Mouse (Mus musculus): ENCODE measurements around the gene Rhbdl1. TPM values are rescaled to one million over a fixed set of nuclear protein-coding genes. Genes with fewer than 3 reads are reported as not detected.

Rhbdl1 gene
- polyA plus RNA-seq, 1 experiment from 2014 or later, result not detected

Other genes starting within 250 kb of the Rhbdl1 start
- gene Gng13, start 120.1 kb downstream of the Rhbdl1 start, polyA plus RNA-seq (2015; fragmentation: Illumina TruSeq; extraction: RNeasy Lipid Tissue Mini Kit (QIAGEN cat#74804); ENCODE audit: insufficient read depth, low replicate concordance), result not detected
- gene Chtf18, start 109.9 kb downstream of the Rhbdl1 start, polyA plus RNA-seq (2015; fragmentation: Illumina TruSeq; extraction: RNeasy Lipid Tissue Mini Kit (QIAGEN cat#74804); ENCODE audit: insufficient read depth, low replicate concordance), result 3.2 TPM
- 1.5 TPM for gene Rpusd1, start 109.6 kb downstream of the Rhbdl1 start, polyA plus RNA-seq (2015; fragmentation: Illumina TruSeq; extraction: RNeasy Lipid Tissue Mini Kit (QIAGEN cat#74804); ENCODE audit: insufficient read depth, low replicate concordance)
- gene Mslnl, start 101.3 kb downstream of the Rhbdl1 start, polyA plus RNA-seq (2015; fragmentation: Illumina TruSeq; extraction: RNeasy Lipid Tissue Mini Kit (QIAGEN cat#74804); ENCODE audit: insufficient read depth, low replicate concordance), result not detected
- gene Msln, start 82.9 kb downstream of the Rhbdl1 start, polyA plus RNA-seq (2015; fragmentation: Illumina TruSeq; extraction: RNeasy Lipid Tissue Mini Kit (QIAGEN cat#74804); ENCODE audit: insufficient read depth, low replicate concordance), result 1.9 TPM
- 15.2 TPM for gene Narfl, start 63.5 kb downstream of the Rhbdl1 start, polyA plus RNA-seq (2015; fragmentation: Illumina TruSeq; extraction: RNeasy Lipid Tissue Mini Kit (QIAGEN cat#74804); ENCODE audit: insufficient read depth, low replicate concordance)
- 7.3 TPM for gene Haghl, start 51.6 kb downstream of the Rhbdl1 start, polyA plus RNA-seq (2015; fragmentation: Illumina TruSeq; extraction: RNeasy Lipid Tissue Mini Kit (QIAGEN cat#74804); ENCODE audit: insufficient read depth, low replicate concordance)
- not detected for gene Ccdc78, start 50.7 kb downstream of the Rhbdl1 start, polyA plus RNA-seq (2015; fragmentation: Illumina TruSeq; extraction: RNeasy Lipid Tissue Mini Kit (QIAGEN cat#74804); ENCODE audit: insufficient read depth, low replicate concordance)
- 19.6 TPM for gene Fam173a, start 44.4 kb downstream of the Rhbdl1 start, polyA plus RNA-seq (2015; fragmentation: Illumina TruSeq; extraction: RNeasy Lipid Tissue Mini Kit (QIAGEN cat#74804); ENCODE audit: insufficient read depth, low replicate concordance)
- gene AC134908.4, start 41.6 kb downstream of the Rhbdl1 start, polyA plus RNA-seq (2015; fragmentation: Illumina TruSeq; extraction: RNeasy Lipid Tissue Mini Kit (QIAGEN cat#74804); ENCODE audit: insufficient read depth, low replicate concordance), result not detected
- gene Metrn, start 40.2 kb downstream of the Rhbdl1 start, polyA plus RNA-seq (2015; fragmentation: Illumina TruSeq; extraction: RNeasy Lipid Tissue Mini Kit (QIAGEN cat#74804); ENCODE audit: insufficient read depth, low replicate concordance), result 2.4 TPM
- 0.46 TPM for gene Fbxl16, start 28.2 kb downstream of the Rhbdl1 start, polyA plus RNA-seq (2015; fragmentation: Illumina TruSeq; extraction: RNeasy Lipid Tissue Mini Kit (QIAGEN cat#74804); ENCODE audit: insufficient read depth, low replicate concordance)
- gene Wdr24, start 13.7 kb downstream of the Rhbdl1 start, polyA plus RNA-seq (2015; fragmentation: Illumina TruSeq; extraction: RNeasy Lipid Tissue Mini Kit (QIAGEN cat#74804); ENCODE audit: insufficient read depth, low replicate concordance), result 7.8 TPM
- gene Jmjd8, start 8.4 kb downstream of the Rhbdl1 start, polyA plus RNA-seq (2015; fragmentation: Illumina TruSeq; extraction: RNeasy Lipid Tissue Mini Kit (QIAGEN cat#74804); ENCODE audit: insufficient read depth, low replicate concordance), result 21.8 TPM
- 41.4 TPM for gene Stub1, start 3.9 kb downstream of the Rhbdl1 start, polyA plus RNA-seq (2015; fragmentation: Illumina TruSeq; extraction: RNeasy Lipid Tissue Mini Kit (QIAGEN cat#74804); ENCODE audit: insufficient read depth, low replicate concordance)
- gene Gm20683, start 4.5 kb upstream of the Rhbdl1 start, polyA plus RNA-seq (2015; fragmentation: Illumina TruSeq; extraction: RNeasy Lipid Tissue Mini Kit (QIAGEN cat#74804); ENCODE audit: insufficient read depth, low replicate concordance), result 0.30 TPM
- 38.1 TPM for gene Rhot2, start 7.6 kb upstream of the Rhbdl1 start, polyA plus RNA-seq (2015; fragmentation: Illumina TruSeq; extraction: RNeasy Lipid Tissue Mini Kit (QIAGEN cat#74804); ENCODE audit: insufficient read depth, low replicate concordance)
- gene Wdr90, start 24.2 kb upstream of the Rhbdl1 start, polyA plus RNA-seq (2015; fragmentation: Illumina TruSeq; extraction: RNeasy Lipid Tissue Mini Kit (QIAGEN cat#74804); ENCODE audit: insufficient read depth, low replicate concordance), result 9.6 TPM
- 1.4 TPM for gene Mcrip2, start 31.5 kb upstream of the Rhbdl1 start, polyA plus RNA-seq (2015; fragmentation: Illumina TruSeq; extraction: RNeasy Lipid Tissue Mini Kit (QIAGEN cat#74804); ENCODE audit: insufficient read depth, low replicate concordance)
- gene Mettl26, start 37.8 kb upstream of the Rhbdl1 start, polyA plus RNA-seq (2015; fragmentation: Illumina TruSeq; extraction: RNeasy Lipid Tissue Mini Kit (QIAGEN cat#74804); ENCODE audit: insufficient read depth, low replicate concordance), result 14.3 TPM
- 0.21 TPM for gene Wfikkn1, start 43.6 kb upstream of the Rhbdl1 start, polyA plus RNA-seq (2015; fragmentation: Illumina TruSeq; extraction: RNeasy Lipid Tissue Mini Kit (QIAGEN cat#74804); ENCODE audit: insufficient read depth, low replicate concordance)
- 10.4 TPM for gene Rab40c, start 82.4 kb upstream of the Rhbdl1 start, polyA plus RNA-seq (2015; fragmentation: Illumina TruSeq; extraction: RNeasy Lipid Tissue Mini Kit (QIAGEN cat#74804); ENCODE audit: insufficient read depth, low replicate concordance)
- gene Pigq, start 107.6 kb upstream of the Rhbdl1 start, polyA plus RNA-seq (2015; fragmentation: Illumina TruSeq; extraction: RNeasy Lipid Tissue Mini Kit (QIAGEN cat#74804); ENCODE audit: insufficient read depth, low replicate concordance), result 70.8 TPM
- gene Nhlrc4, start 107.7 kb upstream of the Rhbdl1 start, polyA plus RNA-seq (2015; fragmentation: Illumina TruSeq; extraction: RNeasy Lipid Tissue Mini Kit (QIAGEN cat#74804); ENCODE audit: insufficient read depth, low replicate concordance), result 0.28 TPM
- not detected for gene A930017K11Rik, start 115.3 kb upstream of the Rhbdl1 start, polyA plus RNA-seq (2015; fragmentation: Illumina TruSeq; extraction: RNeasy Lipid Tissue Mini Kit (QIAGEN cat#74804); ENCODE audit: insufficient read depth, low replicate concordance)
- gene Capn15, start 148.5 kb upstream of the Rhbdl1 start, polyA plus RNA-seq (2015; fragmentation: Illumina TruSeq; extraction: RNeasy Lipid Tissue Mini Kit (QIAGEN cat#74804); ENCODE audit: insufficient read depth, low replicate concordance), result 5.8 TPM
- 6.5 TPM for gene Rab11fip3, start 232.3 kb upstream of the Rhbdl1 start, polyA plus RNA-seq (2015; fragmentation: Illumina TruSeq; extraction: RNeasy Lipid Tissue Mini Kit (QIAGEN cat#74804); ENCODE audit: insufficient read depth, low replicate concordance)

Data from spleen, adult 10 weeks (tissue).